Mouse (Mus musculus) left cerebral cortex, postnatal 10 days (tissue): ENCODE results near the gene Pask. TPM values are rescaled to one million over a fixed set of nuclear protein-coding genes. Genes with fewer than 3 reads are reported as not detected.
"Not testable (repeated sequence)": the region's sequence is repeated elsewhere in the genome, so short reads cannot be mapped to it uniquely, and the experiment has no call there.

Source experiments
- DNase-seq, 2 experiments: peaks; one replicate each; pipeline ENCODE4 v3.0.0; 2021 to 2022; ENCODE audit warnings: low spot score in 2 of 2, mixed read lengths in 1 of 2; ENCODE audit errors: extremely low spot score in 1 of 2
- intact Hi-C: fragments of 180-260 bp; cut with DNase I; formaldehyde crosslinking; loops from one replicate; pipeline ENCODE4 v1.15.1; 2025
- total RNA-seq, 2 experiments: library from RNA; stranded (reverse); gene quantifications; 2 replicates each; pipeline ENCODE4 v1.2.3; 2021

Pask gene
- 1 to 10 TPM; 6.3 to 7.9 TPM for total RNA-seq

DNA sequence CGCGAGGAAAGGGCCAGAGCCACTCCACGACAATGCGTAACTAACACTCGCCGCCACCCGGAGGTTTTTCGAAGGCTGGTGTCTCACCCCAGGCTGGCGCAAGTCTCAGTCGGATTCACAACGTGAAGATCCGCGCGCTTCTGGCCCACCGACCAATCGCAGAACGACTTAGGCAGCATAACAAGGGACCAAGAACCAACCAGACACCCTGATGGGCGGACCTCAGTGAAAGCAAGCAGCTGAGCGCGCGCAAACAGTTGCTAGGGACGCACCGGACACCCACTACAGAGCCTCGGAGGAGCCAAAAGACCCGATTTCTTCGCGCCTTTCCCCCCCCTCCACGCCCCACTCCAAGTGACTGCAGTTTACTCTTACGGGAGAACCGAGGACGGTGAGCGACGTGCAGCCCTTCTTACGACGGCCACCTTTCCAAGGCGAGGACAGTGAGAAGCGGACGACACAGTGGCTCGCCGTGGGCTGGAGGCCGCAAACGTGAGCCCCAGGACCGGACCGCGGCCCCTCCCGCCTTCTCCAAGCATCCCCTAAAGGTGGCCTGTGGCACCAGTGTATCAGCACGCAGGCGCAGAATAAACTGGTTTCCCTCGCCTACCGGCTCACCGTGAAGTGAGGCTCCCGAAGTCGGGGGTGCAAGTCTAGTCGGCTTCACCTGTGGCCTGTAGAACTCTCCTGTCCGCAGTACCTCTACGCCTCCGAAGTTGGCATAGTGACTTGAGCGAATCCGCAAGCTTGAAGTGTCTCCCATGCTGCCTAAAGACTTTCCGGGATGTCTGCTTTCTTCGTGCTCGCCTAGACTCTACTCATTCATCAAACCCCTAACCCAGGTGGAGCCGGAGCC, at the start of gene Pask, which contains the start of gene Ppp1r7:
Pask (minus strand) TSS at position 835 of the 856 bp plus-strand sequence.
Ppp1r7 (plus strand) TSS at position 207 of the 856 bp plus-strand sequence.
- intact Hi-C loops: loop anchor here (10.0 kb wide), 1 partner anchor 168 kb away; no protein-coding TSS in a partner anchor
- peak; percentile 96 for DNase-seq

DNA sequence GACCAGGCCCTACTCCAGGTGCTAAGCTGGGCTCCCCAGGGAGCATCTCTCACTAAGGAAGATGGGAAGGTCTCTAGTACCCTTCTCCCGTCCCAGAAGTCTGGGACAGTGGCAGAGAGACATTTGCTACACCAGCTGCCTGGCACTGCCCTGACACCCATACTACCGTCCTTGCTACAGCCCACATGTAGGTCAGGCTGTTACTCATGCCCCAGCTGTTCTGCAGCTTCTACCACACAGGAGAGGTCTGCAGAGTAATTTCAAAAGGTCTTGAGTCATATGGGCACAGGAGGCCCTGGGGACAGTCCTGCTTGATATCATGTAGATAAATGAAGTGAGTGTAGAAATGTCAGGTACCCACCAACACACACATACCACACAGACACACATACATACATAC, 45.6 kb upstream of the Pask start:
- intact Hi-C loops: no loop called here

GRCm38 (mm10) chr1:93387198-93387597, 43.9 kb upstream of the Pask start:
- no peak for DNase-seq
- intact Hi-C loops: no loop called here

More for the DNA sequence above, 45.6 kb upstream of the Pask start:
- no peak for DNase-seq

DNA sequence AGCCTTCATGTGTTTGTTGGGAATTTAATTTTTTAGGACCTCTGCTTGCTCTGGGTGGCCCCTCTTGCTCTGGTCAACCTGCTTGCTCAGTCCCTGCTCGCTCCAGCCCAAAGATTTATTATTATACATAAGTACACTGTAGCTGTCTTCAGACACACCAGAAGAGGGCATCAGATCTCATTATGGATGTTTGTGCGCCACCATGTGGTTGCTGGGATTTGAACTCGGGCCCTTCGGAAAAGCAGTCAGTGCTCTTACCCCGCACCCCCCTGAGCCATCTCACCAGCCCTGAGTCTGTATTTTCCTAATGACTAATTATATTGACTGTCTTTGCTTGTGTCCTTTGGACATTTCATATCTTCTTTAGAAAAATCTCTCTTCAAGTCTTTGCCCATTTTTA, 35.8 kb upstream of the Pask start:
- no peak for DNase-seq
- intact Hi-C loops: no loop called here

GRCm38 (mm10) chr1:93377307-93377706, 34.0 kb upstream of the Pask start:
- intact Hi-C loops: no loop called here
- DNase-seq: no peak

GRCm38 (mm10) chr1:93373665-93374064, 30.4 kb upstream of the Pask start, which contains the start of gene Ano7:
Gene Ano7 (plus strand): TSS chr1:93373930.
- DNase-seq: no peak
- intact Hi-C loops: no loop called here

DNA sequence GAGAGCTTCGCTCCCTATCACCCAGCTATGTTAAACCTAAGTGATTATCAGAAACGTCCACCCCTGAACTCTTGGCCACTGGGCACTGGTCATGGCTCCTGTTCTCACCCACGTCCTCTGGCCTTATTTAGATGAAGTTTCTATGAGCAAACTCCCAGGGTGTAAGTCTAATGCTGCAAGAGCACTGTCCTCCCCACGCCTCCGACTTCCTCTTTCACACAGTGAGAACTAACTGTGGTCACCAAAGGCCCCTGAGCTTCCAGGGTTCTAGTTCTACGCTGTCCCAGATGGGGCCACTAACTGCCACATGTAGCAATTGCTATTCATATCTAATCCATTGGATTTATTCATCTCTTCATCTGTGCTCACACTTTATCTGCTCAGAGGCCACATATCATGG, 22.4 kb upstream of the Pask start:
- intact Hi-C loops: no loop called here
- no peak for DNase-seq

DNA sequence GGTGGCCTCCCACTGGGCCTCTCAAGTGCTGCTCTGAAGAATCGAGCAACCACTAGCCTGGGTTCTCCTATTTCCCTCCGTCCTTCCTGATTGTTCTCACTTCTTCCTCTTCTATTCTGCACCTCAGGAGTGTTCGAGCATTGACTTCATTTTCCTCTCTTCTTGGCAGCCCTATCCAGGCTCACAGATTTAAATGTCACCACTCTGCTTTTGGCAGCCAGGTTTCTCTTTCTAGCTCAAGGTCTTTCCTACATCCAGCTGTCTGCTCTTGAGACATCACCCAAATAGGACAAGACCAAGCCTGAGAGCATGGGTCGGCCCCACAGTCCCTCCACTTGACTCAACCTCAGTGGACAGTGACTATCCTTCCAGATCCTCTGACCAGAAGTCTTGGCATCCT, 19.4 kb upstream of the Pask start:
- no peak for DNase-seq
- intact Hi-C loops: no loop called here

GRCm38 (mm10) chr1:93352724-93353123, 9.4 kb upstream of the Pask start:
- intact Hi-C loops: no loop called here

GRCm38 (mm10) chr1:93349701-93350100, 6.4 kb upstream of the Pask start:
- no peak for DNase-seq

More at GRCm38 (mm10) chr1:93352724-93353123, 9.4 kb upstream of the Pask start:
- peak in 1 of 2 experiments; percentile 66 for DNase-seq

DNA sequence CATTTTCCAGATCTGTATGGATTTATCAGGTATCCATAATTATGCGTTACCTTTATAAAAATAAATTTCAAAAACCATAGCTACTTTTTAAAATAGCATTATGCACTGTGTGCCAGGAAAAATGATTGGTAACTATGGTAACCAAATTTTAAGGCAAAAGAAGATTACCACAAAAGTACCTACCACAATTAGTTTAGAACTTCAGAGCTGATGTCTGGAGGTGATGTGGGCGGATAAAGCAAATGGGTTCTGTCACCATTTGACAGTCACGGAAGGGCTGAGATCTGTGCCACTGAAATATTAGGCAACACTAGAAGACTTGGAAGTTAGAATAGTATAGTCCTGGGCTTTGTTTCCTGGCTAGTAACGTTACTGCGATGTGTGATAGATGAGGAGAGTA, 3.9 kb upstream of the Pask start:
- DNase-seq: no peak
- intact Hi-C loops: loop anchor here (10.0 kb wide), 1 partner anchor 172 kb away; no protein-coding TSS in a partner anchor

More at GRCm38 (mm10) chr1:93349701-93350100, 6.4 kb upstream of the Pask start:
- intact Hi-C loops: loop anchor here (10.0 kb wide), 1 partner anchor 175 kb away; no protein-coding TSS in a partner anchor

GRCm38 (mm10) chr1:93343504-93344047, 294 bp upstream of the Pask start:
- intact Hi-C loops: loop anchor here (10.0 kb wide), 1 partner anchor 169 kb away; no protein-coding TSS in a partner anchor
- DNase-seq: peak; percentile 95 to 96

GRCm38 (mm10) chr1:93334621-93335020, 8.7 kb downstream of the Pask start:
- intact Hi-C loops: no loop called here
- no peak for DNase-seq

- intact Hi-C loops: no loop called here
- DNase-seq: no peak
Measured at GRCm38 (mm10) chr1:93326446-93326845, 16.8 kb downstream of the Pask start.

DNA sequence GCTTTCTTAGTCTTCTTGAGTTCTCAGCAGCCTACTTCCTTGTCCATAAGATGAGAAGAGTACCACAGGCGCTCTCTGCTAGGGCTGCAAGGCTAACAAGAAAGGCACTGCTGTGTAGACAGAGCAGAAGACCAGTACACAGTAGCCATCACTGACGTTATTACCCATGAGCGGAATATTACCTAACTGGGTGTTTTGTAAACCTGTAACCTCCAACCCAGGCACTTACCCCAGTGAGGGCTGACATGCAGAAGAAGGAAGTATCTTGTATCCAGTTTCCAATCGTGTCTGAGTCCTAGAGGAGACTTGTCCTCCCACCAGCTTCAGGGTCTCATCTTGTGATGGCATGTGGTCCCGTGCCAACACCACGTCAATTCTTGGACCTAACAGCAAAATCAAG, 19.3 kb downstream of the Pask start:
- intact Hi-C loops: no loop called here
- DNase-seq: no peak

DNA sequence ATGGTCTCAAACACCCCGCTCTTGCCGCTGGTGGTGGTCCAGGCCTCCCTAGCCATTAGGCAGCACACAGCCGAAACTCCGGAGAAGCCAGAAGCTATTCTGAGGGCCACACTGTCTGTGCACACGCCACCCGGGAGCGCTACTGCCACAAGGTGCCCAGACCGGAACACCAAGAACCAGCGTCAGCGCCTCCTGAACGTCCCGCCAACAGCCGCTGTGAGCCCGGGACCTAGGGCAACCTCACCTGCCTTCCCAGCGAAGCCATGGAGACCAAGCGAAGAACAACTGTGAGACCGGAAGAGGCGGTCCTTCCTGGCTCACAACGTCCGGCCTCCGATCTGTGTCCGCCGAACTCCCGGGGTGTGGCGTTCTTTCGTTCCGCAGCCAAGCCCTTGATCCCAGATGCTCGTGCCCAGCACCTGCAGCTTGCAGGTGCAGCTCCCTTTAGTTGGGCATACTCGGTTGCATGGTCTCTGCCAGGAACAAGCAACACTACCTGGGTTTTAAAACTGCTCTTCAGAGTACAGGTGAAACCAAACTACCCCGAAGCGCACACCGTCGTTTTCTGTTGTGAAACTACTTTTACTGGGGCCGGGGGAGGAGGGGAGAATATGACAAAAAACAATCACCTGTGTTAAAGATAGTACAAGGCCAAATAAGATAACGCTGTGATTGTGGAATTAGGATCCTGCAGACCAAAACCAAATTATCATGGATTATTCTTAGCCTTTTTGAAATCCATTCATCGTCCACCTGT, 37.5 kb downstream of the Pask start, which contains the start of gene Mterf4:
Mterf4 (minus strand) TSS at position 335 of the 757 bp plus-strand sequence.
- intact Hi-C loops: no loop called here
- peak; percentile 75 to 88 for DNase-seq

DNA sequence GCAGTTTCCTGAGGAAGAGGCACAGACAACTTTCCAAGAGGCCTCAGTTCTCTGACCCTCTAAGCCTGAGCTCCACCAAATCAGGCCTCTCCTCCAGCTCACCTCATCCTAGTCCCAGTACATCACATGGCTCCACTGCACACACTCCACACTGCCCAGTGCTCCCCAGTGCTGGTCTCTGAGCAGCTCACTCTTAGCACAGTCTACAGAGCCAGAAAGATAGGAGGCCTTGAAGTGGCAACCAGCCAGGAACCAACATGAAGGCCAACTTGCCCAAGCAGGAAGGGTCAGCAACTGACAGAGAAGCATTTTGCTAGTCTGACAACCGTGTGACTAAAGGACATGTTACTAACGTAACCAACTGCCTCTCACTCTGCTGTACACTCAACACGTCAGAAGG, 42.7 kb downstream of the Pask start:
- no peak for DNase-seq
- intact Hi-C loops: no loop called here

GRCm38 (mm10) chr1:93299791-93300190, 43.5 kb downstream of the Pask start:
- DNase-seq: no peak
- intact Hi-C loops: no loop called here

DNA sequence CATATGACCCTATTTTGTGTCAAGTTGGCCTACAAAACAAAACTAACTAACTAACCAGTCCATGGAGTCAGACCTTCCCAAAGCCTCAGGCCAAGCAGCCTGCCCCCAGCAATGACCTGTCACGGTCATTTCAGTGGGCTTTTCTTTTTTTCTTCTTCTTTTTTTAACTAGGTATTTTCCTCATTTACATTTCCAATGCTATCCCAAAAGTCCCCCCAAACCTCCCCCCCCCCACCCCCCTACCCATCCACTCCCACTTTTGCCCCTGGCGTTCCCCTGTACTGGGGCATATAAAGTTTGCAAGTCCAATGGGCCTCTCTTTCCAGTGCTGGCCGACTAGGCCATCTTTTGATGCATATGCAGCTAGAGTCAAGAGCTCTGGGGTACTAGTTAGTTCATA, 48.8 kb downstream of the Pask start:
- intact Hi-C loops, DNase-seq: not testable (repeated sequence)
